In the genomic region with DNA sequence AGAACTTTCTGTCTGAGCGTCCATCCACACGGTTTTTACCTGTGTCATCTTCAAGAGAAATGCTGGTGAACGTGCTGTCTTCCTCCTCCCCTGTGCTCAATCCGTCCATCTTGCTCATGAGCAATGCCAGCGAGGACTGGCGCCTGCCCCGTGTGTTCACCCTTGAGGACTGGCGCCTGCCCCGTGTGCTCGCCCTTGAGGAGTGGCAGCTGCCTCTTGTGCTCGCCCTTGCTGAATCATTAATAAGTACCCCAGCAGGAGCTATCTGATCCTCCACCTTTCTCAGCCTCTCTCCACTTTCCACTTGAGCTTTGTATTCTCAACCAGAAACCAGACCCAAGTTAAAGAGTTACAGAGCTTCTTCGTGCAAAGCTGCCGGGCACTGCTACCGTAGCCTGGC, we compare ENCODE assay signal across 7 mouse cellular contexts. TPM values are rescaled to one million over a fixed set of nuclear protein-coding genes. Genes with fewer than 3 reads are reported as not detected.
DNase-seq lines count a peak whose midpoint lies in the region; ATAC-seq and TF ChIP-seq lines count a peak whose summit lies in the region.

A gene (minus strand): TSS at position 170 of the 400 bp plus-strand sequence.

- no peaks in the 10 kb centered on the region for H3K9me3 ChIP-seq in embryonic facial prominence, embryonic 11.5 days (replicated peaks; ENCODE audit: control insufficient read depth, low read length)
- no peaks in the 10 kb centered on the region for H3K9me3 ChIP-seq in heart, embryonic 13.5 days
- H3K9me3 ChIP-seq in kidney, embryonic 15.5 days (replicated peaks), result no peaks in the 10 kb centered on the region
- no peaks in the 10 kb centered on the region for H3K9me3 ChIP-seq in lung, embryonic 15.5 days
- no peaks in the 10 kb centered on the region for H3K9me3 ChIP-seq in stomach, postnatal 0 days (ENCODE audit: control insufficient read depth, low read length)

- no peaks in the 10 kb centered on the region for H3K27me3 ChIP-seq in embryonic facial prominence, embryonic 11.5 days (ENCODE audit: control insufficient read depth, insufficient read depth, low read length)
- no peaks in the 10 kb centered on the region for H3K27me3 ChIP-seq in heart, embryonic 13.5 days (replicated peaks)
- H3K27me3 ChIP-seq in kidney, embryonic 15.5 days, result no peaks in the 10 kb centered on the region
- no peaks in the 10 kb centered on the region for H3K27me3 ChIP-seq in lung, embryonic 15.5 days
- no peaks in the 10 kb centered on the region for H3K27me3 ChIP-seq in stomach, postnatal 0 days (ENCODE audit: control insufficient read depth, insufficient read depth, low read length)

- DNase-seq in adrenal gland, adult 2 months, result no peak
- no peak for DNase-seq in embryonic facial prominence, embryonic 11.5 days (ENCODE audit: low spot score)
- DNase-seq in stomach, postnatal 0 days (ENCODE audit: low spot score), result peak; percentile 26
- DNase-seq in urinary bladder, postnatal 4 days (ENCODE audit: low spot score in 2 of 2), result no peak

- H3K4me2 ChIP-seq in embryonic facial prominence, embryonic 11.5 days (ENCODE audit: low read depth, low read length), result no peak within 1 kb of the TSS
- H3K4me2 ChIP-seq in heart, embryonic 13.5 days, result no peak within 1 kb of the TSS
- H3K4me2 ChIP-seq in kidney, embryonic 15.5 days, result no peak within 1 kb of the TSS
- peak within 1 kb of the TSS; percentile 34 for H3K4me2 ChIP-seq in lung, embryonic 15.5 days
- H3K4me2 ChIP-seq in stomach, postnatal 0 days (replicated peaks; ENCODE audit: low read depth), result no peak within 1 kb of the TSS

- no peak within 1 kb of the TSS for H3K4me3 ChIP-seq in embryonic facial prominence, embryonic 11.5 days (ENCODE audit: low read depth, low read length)
- H3K4me3 ChIP-seq in heart, embryonic 13.5 days, result no peak within 1 kb of the TSS
- no peak within 1 kb of the TSS for H3K4me3 ChIP-seq in kidney, embryonic 15.5 days (replicated peaks)
- no peak within 1 kb of the TSS for H3K4me3 ChIP-seq in lung, embryonic 15.5 days
- H3K4me3 ChIP-seq in stomach, postnatal 0 days (ENCODE audit: low read depth, low read length), result no peak within 1 kb of the TSS

- no peak for TF ChIP-seq EP300 in stomach, postnatal 0 days (optimal IDR thresholded peaks at IDR 0.05)

- no peaks in the 10 kb centered on the region for H3K4me1 ChIP-seq in embryonic facial prominence, embryonic 11.5 days (ENCODE audit: control insufficient read depth, insufficient read depth, low read length)
- no peaks in the 10 kb centered on the region for H3K4me1 ChIP-seq in heart, embryonic 13.5 days
- no peaks in the 10 kb centered on the region for H3K4me1 ChIP-seq in kidney, embryonic 15.5 days
- no peaks in the 10 kb centered on the region; the same call in 1 of the 2 replicates for H3K4me1 ChIP-seq in lung, embryonic 15.5 days
- H3K4me1 ChIP-seq in stomach, postnatal 0 days (replicated peaks; ENCODE audit: control insufficient read depth, insufficient read depth), result no peaks in the 10 kb centered on the region

- WGBS in embryonic facial prominence, embryonic 11.5 days, result 84% methylated on average over 14 of the region's 14 CpGs
- 76% methylated on average over 14 of the region's 14 CpGs for WGBS in heart, embryonic 13.5 days
- WGBS in kidney, embryonic 15.5 days, result 65% methylated on average over 14 of the region's 14 CpGs
- 50% methylated on average over 14 of the region's 14 CpGs for WGBS in lung, embryonic 15.5 days
- WGBS in stomach, postnatal 0 days, result 60% methylated on average over 14 of the region's 14 CpGs

- H3K36me3 ChIP-seq in embryonic facial prominence, embryonic 11.5 days (replicated peaks; ENCODE audit: control insufficient read depth, insufficient read depth, low read depth, low read length), result no peaks in the 10 kb centered on the region
- no peaks in the 10 kb centered on the region for H3K36me3 ChIP-seq in heart, embryonic 13.5 days
- no peaks in the 10 kb centered on the region for H3K36me3 ChIP-seq in kidney, embryonic 15.5 days
- H3K36me3 ChIP-seq in lung, embryonic 15.5 days, result no peaks in the 10 kb centered on the region
- no peaks in the 10 kb centered on the region for H3K36me3 ChIP-seq in stomach, postnatal 0 days (ENCODE audit: control insufficient read depth, insufficient read depth, low read length)

- no peak for ATAC-seq in embryonic facial prominence, embryonic 11.5 days (replicated peaks; ENCODE audit: insufficient number of reproducible peaks, low FRiP score, low TSS enrichment, low read depth)
- no peak for ATAC-seq in heart, embryonic 13.5 days (ENCODE audit: extremely low read depth, insufficient number of reproducible peaks, low FRiP score, low TSS enrichment)
- ATAC-seq in kidney, embryonic 15.5 days (replicated peaks; ENCODE audit: low FRiP score), result peak; percentile 87
- ATAC-seq in lung, embryonic 15.5 days (ENCODE audit: borderline replicate concordance, extremely low read depth, low FRiP score, low TSS enrichment), result peak; percentile 83; the same call in 1 of the 2 replicates
- ATAC-seq in stomach, postnatal 0 days (ENCODE audit: low FRiP score, low TSS enrichment), result peak; percentile 70

- TF ChIP-seq CTCF in stomach, postnatal 0 days (IDR thresholded peaks at IDR 0.05; ENCODE audit: low read depth), result no peak

- H3K27ac ChIP-seq in embryonic facial prominence, embryonic 11.5 days (replicated peaks; ENCODE audit: low read depth, low read length), result no peak within 1 kb of the TSS
- H3K27ac ChIP-seq in heart, embryonic 13.5 days (replicated peaks), result no peak within 1 kb of the TSS
- H3K27ac ChIP-seq in kidney, embryonic 15.5 days, result peak within 1 kb of the TSS; percentile 48; the same call in 1 of the 2 replicates
- H3K27ac ChIP-seq in lung, embryonic 15.5 days, result peak within 1 kb of the TSS; percentile 29
- H3K27ac ChIP-seq in stomach, postnatal 0 days (replicated peaks), result no peak within 1 kb of the TSS

- no peak within 1 kb of the TSS for H3K9ac ChIP-seq in embryonic facial prominence, embryonic 11.5 days (replicated peaks; ENCODE audit: low read length)
- no peak within 1 kb of the TSS for H3K9ac ChIP-seq in heart, embryonic 13.5 days
- no peak within 1 kb of the TSS for H3K9ac ChIP-seq in kidney, embryonic 15.5 days
- no peak within 1 kb of the TSS for H3K9ac ChIP-seq in lung, embryonic 15.5 days
- no peak within 1 kb of the TSS for H3K9ac ChIP-seq in stomach, postnatal 0 days (ENCODE audit: low read length)

RNA-seq across cellular contexts. Expression of the gene that starts here (rescaled TPM):
- 10 to 100 TPM; 73.5 to 82.5 TPM for total RNA-seq in adrenal gland, adult 2 months (2021)
- 0.93 and 1.2 TPM in 2 replicates for polyA plus RNA-seq in adrenal gland, adult 2 months (2012; rRNA removed)
- polyA plus RNA-seq in embryonic facial prominence, embryonic 11.5 days (2014; fragmentation: Nextera tagmentation; extraction: Ambion mirVana), result 137 and 163 TPM in 2 replicates
- polyA plus RNA-seq in heart, embryonic 13.5 days (2015; fragmentation: Nextera tagmentation; extraction: Ambion mirVana), result 80.1 and 83.2 TPM in 2 replicates
- polyA plus RNA-seq in kidney, embryonic 15.5 days (2015; fragmentation: Nextera tagmentation; extraction: Ambion mirVana), result 106 and 112 TPM in 2 replicates
- 110 and 121 TPM in 2 replicates for polyA plus RNA-seq in lung, embryonic 15.5 days (2015; fragmentation: Nextera tagmentation; extraction: Ambion mirVana)
- polyA plus RNA-seq in stomach, postnatal 0 days (2015; fragmentation: Nextera tagmentation; extraction: Ambion mirVana), result 67.4 and 73.4 TPM in 2 replicates

Comparison
In these comparisons a context has a peak if more than half of its experiments do, and no peak if none do; other contexts are left out.
1. RNA of the gene that starts here (polyA plus RNA-seq): 137 to 163 TPM in embryonic facial prominence, embryonic 11.5 days, 110 to 121 TPM in lung, embryonic 15.5 days, 106 to 112 TPM in kidney, embryonic 15.5 days, 80.1 to 83.2 TPM in heart, embryonic 13.5 days and 67.4 to 73.4 TPM in stomach, postnatal 0 days; 0.93 to 1.2 TPM in adrenal gland, adult 2 months; every median in the first group is over 10 times any median in the second.
2. ATAC-seq: peak in kidney, embryonic 15.5 days (single experiment), lung, embryonic 15.5 days (single experiment) and stomach, postnatal 0 days (single experiment); none in embryonic facial prominence, embryonic 11.5 days (single experiment) and heart, embryonic 13.5 days (single experiment).
3. H3K27ac ChIP-seq: peak in kidney, embryonic 15.5 days (single experiment) and lung, embryonic 15.5 days (single experiment); none in embryonic facial prominence, embryonic 11.5 days (single experiment), heart, embryonic 13.5 days (single experiment) and stomach, postnatal 0 days (single experiment).